Mouse (Mus musculus) bone marrow macrophage, adult 2 months (primary cell): ENCODE results near the gene Olfr574.

ENCODE experiments used
- CTCF ChIP-seq: IDR thresholded peaks from 2 replicates; pipeline ENCODE4 v1.5.1; 2012; ENCODE audit warnings: low read depth, mild to moderate bottlenecking, low read length, moderate library complexity
- POLR2A ChIP-seq: IDR thresholded peaks from 2 replicates; pipeline ENCODE4 v1.6.1; 2012; ENCODE audit warnings: mild to moderate bottlenecking, low read depth, low read length, borderline replicate concordance

DNA sequence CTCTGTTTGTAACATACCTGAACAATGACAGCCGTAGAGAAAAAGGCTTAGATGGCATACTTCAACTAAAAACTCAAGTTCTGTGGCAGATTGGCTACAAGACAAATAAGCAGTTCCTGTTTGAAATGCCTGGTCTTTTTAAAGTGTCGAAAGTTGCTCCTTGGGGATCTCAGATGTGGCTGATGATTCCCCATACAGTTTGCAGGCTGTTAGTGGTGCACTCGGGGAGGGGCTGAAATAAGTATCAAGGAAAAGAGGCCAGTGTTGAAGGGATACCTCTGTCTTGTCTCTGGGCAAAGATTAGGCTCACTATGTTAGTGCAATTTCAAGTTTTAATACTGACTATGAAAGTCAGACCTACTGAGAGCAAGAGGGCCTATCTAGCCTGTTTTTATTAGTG lies 41.0 kb downstream of the Olfr574 start, which contains the start of gene Olfr578:
- TF ChIP-seq POLR2A = no peak
- TF ChIP-seq CTCF = no peak
